Mouse (Mus musculus) erythroblast, embryonic 14.5 days (primary cell): ENCODE data around the gene Khdrbs2.

Experiments used
- GATA1 ChIP-seq: IDR thresholded peaks from 2 replicates; pipeline ENCODE4 v1.6.1; 2012; ENCODE audit warnings: low read length, inconsistent platforms, mixed read lengths
- TAL1 ChIP-seq: IDR thresholded peaks from 3 replicates; pipeline ENCODE4 v1.6.1; 2012; ENCODE audit warnings: low read length, inconsistent platforms, mixed read lengths

GRCm38 (mm10) chr1:32553459-32553858 is 380.9 kb downstream of the Khdrbs2 start:
- TF ChIP-seq TAL1 (no peak), GATA1 (no peak)
